Mouse (Mus musculus) MEL (cell line): Measurements from ENCODE around the gene Pla2r1. TPM values are rescaled to one million over a fixed set of nuclear protein-coding genes. Genes with fewer than 3 reads are reported as not detected.

Experiments used
- DNase-seq: peaks from one replicate; pipeline ENCODE4 v3.0.0; 2011; ENCODE audit warnings: low read depth, low spot score
- H3K27ac ChIP-seq: 2 replicates; pipeline ENCODE4 v1.5.1; 2012; ENCODE audit warnings: low read depth, mild to moderate bottlenecking, control low read depth, low read length, moderate library complexity; ENCODE audit not compliant: control insufficient read depth
- H3K27me3 ChIP-seq, 2 experiments: fragments of 150-350 bp in 1 of 2; sonication (generic) in 1 of 2; 2 replicates each; pipeline ENCODE4 v1.6.1; 2012; ENCODE audit warnings: low read length in 2 of 2, mild to moderate bottlenecking in 2 of 2, improper control_type of control experiment in 1 of 2, moderate library complexity in 1 of 2; ENCODE audit not compliant: insufficient read depth in 2 of 2, control insufficient read depth in 1 of 2
- H3K36me3 ChIP-seq, 2 experiments: 2 replicates each; pipeline ENCODE4 v1.6.1; 2012 to 2014; ENCODE audit warnings: low read length in 2 of 2, improper control_type of control experiment in 1 of 2, inconsistent platforms in 1 of 2, mild to moderate bottlenecking in 1 of 2; ENCODE audit not compliant: insufficient read depth in 2 of 2, control insufficient read depth in 1 of 2
- H3K4me1 ChIP-seq, 2 experiments: fragments of 150-350 bp in 1 of 2; sonication (generic) in 1 of 2; 2 replicates each; pipeline ENCODE4 v1.6.1; 2012; ENCODE audit warnings: low read length in 2 of 2, improper control_type of control experiment in 1 of 2, mild to moderate bottlenecking in 1 of 2; ENCODE audit not compliant: insufficient read depth in 2 of 2, control insufficient read depth in 1 of 2
- H3K4me3 ChIP-seq, 2 experiments: fragments of 150-350 bp in 1 of 2; sonication (generic) in 1 of 2; 2 replicates each; pipeline ENCODE4 v1.5.1; 2012; ENCODE audit warnings: low read depth in 2 of 2, low read length in 2 of 2, mild to moderate bottlenecking in 2 of 2, moderate library complexity in 2 of 2, control low read depth in 1 of 2, improper control_type of control experiment in 1 of 2; ENCODE audit not compliant: control insufficient read depth in 1 of 2, insufficient read depth in 1 of 2
- H3K79me2 ChIP-seq: 2 replicates; pipeline ENCODE4 v1.6.1; 2012; ENCODE audit warnings: mild to moderate bottlenecking, low read length, moderate library complexity; ENCODE audit not compliant: control insufficient read depth, poor library complexity, insufficient read depth
- H3K9ac ChIP-seq: 2 replicates; pipeline ENCODE4 v1.6.1; 2012; ENCODE audit warnings: low read depth, mild to moderate bottlenecking, control low read depth, low read length, moderate library complexity; ENCODE audit not compliant: control insufficient read depth, poor library complexity, severe bottlenecking
- H3K9me3 ChIP-seq: fragments of 150-350 bp; sonication (generic); replicated peaks from 2 replicates; pipeline ENCODE4 v1.6.1; 2012; ENCODE audit warnings: mild to moderate bottlenecking, low read length, improper control_type of control experiment, moderate library complexity; ENCODE audit not compliant: insufficient read depth
- EP300 ChIP-seq, 2 experiments: IDR thresholded peaks; 2 replicates each; pipeline ENCODE4 v1.6.1; 2011; ENCODE audit warnings: improper control_type of control experiment in 2 of 2, low read length in 2 of 2, low read depth in 1 of 2, mild to moderate bottlenecking in 1 of 2
- ETS1 ChIP-seq: IDR thresholded peaks from 2 replicates; pipeline ENCODE4 v1.6.1; 2012; ENCODE audit warnings: low read depth, mild to moderate bottlenecking, inconsistent platforms, low read length, improper control_type of control experiment, moderate library complexity
- MAX ChIP-seq: IDR thresholded peaks from 2 replicates; pipeline ENCODE4 v1.6.1; 2011; ENCODE audit warnings: low read length, improper control_type of control experiment
- MXI1 ChIP-seq: IDR thresholded peaks from 2 replicates; pipeline ENCODE4 v1.6.1; 2011; ENCODE audit warnings: mild to moderate bottlenecking, low read depth, low read length, improper control_type of control experiment
- POLR2A ChIP-seq, 2 experiments: IDR thresholded peaks; 2 replicates each; pipeline ENCODE4 v1.6.1; 2011 to 2012; ENCODE audit warnings: low read length in 2 of 2, mild to moderate bottlenecking in 2 of 2, control low read depth in 1 of 2, improper control_type of control experiment in 1 of 2, low read depth in 1 of 2, moderate library complexity in 1 of 2; ENCODE audit not compliant: control insufficient read depth in 1 of 2, insufficient read depth in 1 of 2, poor library complexity in 1 of 2
- TAL1 ChIP-seq: IDR thresholded peaks from 2 replicates; pipeline ENCODE4 v1.6.1; 2012; ENCODE audit warnings: mild to moderate bottlenecking, inconsistent platforms, low read length, moderate library complexity, mixed read lengths
- USF1 ChIP-seq: IDR thresholded peaks from 2 replicates; pipeline ENCODE4 v1.6.1; 2014; ENCODE audit warnings: low read depth, mild to moderate bottlenecking, inconsistent platforms, low read length, improper control_type of control experiment, moderate library complexity
- ZC3H11A ChIP-seq: IDR thresholded peaks from 2 replicates; pipeline ENCODE4 v1.6.1; 2012; ENCODE audit warnings: low read depth, mild to moderate bottlenecking, inconsistent platforms, low read length, improper control_type of control experiment
- ZMIZ1 ChIP-seq: IDR thresholded peaks from 2 replicates; pipeline ENCODE4 v1.6.1; 2012; ENCODE audit warnings: low read depth, mild to moderate bottlenecking, inconsistent platforms, low read length, improper control_type of control experiment, moderate library complexity
- polyA plus RNA-seq, 2 experiments: library from polyadenylated mRNA; stranded (reverse) in 1 of 2; unstranded in 1 of 2; fragments of >175 nt in 1 of 2; fragments of >200 nt in 1 of 2; gene quantifications; 2 replicates each; pipeline versions ENCODE4 v1.2.1 to v1.2.4; 2012; ENCODE audit warnings: low replicate concordance in 2 of 2, low read depth in 1 of 2; ENCODE audit not compliant: insufficient read length in 2 of 2, insufficient read depth in 1 of 2, missing spikeins in 1 of 2
- total RNA-seq: library from RNA; depleted of rRNA; stranded (reverse); fragments of 300-350 nt; gene quantifications from 2 replicates; pipeline ENCODE4 v1.2.3, GENCODE M21; 2012

Pla2r1 gene
- total and polyA plus RNA-seq, 3 experiments: not detected

GRCm38 (mm10) chr2:60407387-60407786 lies 145.7 kb downstream of the Pla2r1 start (continued):
- TF ChIP-seq ETS1: no peak

GRCm38 (mm10) chr2:60405431-60405830 lies 147.7 kb downstream of the Pla2r1 start:
- Histone ChIP-seq H3K27me3 (no peaks in the 10 kb centered on the region), H3K4me1 (peaks cover 0 to 18% of the 10 kb centered on the region in 2 experiments; a peak in 2 of 4 replicates), H3K9me3 (no peaks in the 10 kb centered on the region), H3K79me2 (no peaks in the 10 kb centered on the region), H3K27ac (no peak overlapping the region; the same call in 1 of the 2 replicates), H3K36me3 (peaks cover 0 to 8% of the 10 kb centered on the region in 2 experiments; a peak in 2 of 4 replicates), H3K9ac (no peak overlapping the region), H3K4me3 (no peak overlapping the region)
- DNase-seq: peak; percentile 64
- TF ChIP-seq EP300 (IDR thresholded peaks at IDR 0.05; ENCODE audit: low read depth in 1 of 2, low read length in 2 of 2) (no peak), MAX (no peak), POLR2A (IDR thresholded peaks at IDR 0.05; ENCODE audit: control insufficient read depth in 1 of 2, insufficient read depth in 1 of 2, low read depth in 1 of 2, low read length in 2 of 2, poor library complexity in 1 of 2) (no peak), USF1 (peak; percentile 79), ZC3H11A (no peak)

GRCm38 (mm10) chr2:60404763-60405162 lies 148.3 kb downstream of the Pla2r1 start:
- peaks cover 0 to 8% of the 10 kb centered on the region in 2 experiments; a peak in 2 of 4 replicates for H3K36me3 ChIP-seq
- TF ChIP-seq EP300 (IDR thresholded peaks at IDR 0.05; ENCODE audit: low read depth in 1 of 2, low read length in 2 of 2): peak in 1 of 2 experiments; percentile 19; a peak in 1 of 4 replicates
- peak; percentile 62; the same call in 1 of the 2 replicates for TF ChIP-seq USF1
- no peak for TF ChIP-seq MXI1
- TF ChIP-seq ZMIZ1: no peak
- H3K9me3 ChIP-seq: no peaks in the 10 kb centered on the region
- H3K27me3 ChIP-seq: no peaks in the 10 kb centered on the region
- DNase-seq: peak; percentile 30
- no peak overlapping the region for H3K4me3 ChIP-seq
- no peaks in the 10 kb centered on the region for H3K79me2 ChIP-seq
- H3K27ac ChIP-seq: peak overlapping the region; percentile 39
- H3K4me1 ChIP-seq: peaks cover 0 to 18% of the 10 kb centered on the region in 2 experiments; a peak in 2 of 4 replicates
- H3K9ac ChIP-seq: no peak overlapping the region

- Histone ChIP-seq H3K79me2 (no peaks in the 10 kb centered on the region), H3K27ac (no peak overlapping the region), H3K27me3 (no peaks in the 10 kb centered on the region), H3K4me1 (peaks cover 0 to 14% of the 10 kb centered on the region in 2 experiments; a peak in 2 of 4 replicates), H3K9me3 (no peaks in the 10 kb centered on the region)
- DNase-seq: no peak
- TF ChIP-seq TAL1: no peak
- TF ChIP-seq, all 39 proteins: peak for 0
- Histone ChIP-seq H3K4me3 (no peak overlapping the region), H3K9ac (no peak overlapping the region), H3K36me3 (peaks cover 0 to 6% of the 10 kb centered on the region in 2 experiments; a peak in 2 of 4 replicates)
Observed at GRCm38 (mm10) chr2:60401694-60402093, 151.4 kb downstream of the Pla2r1 start.
